In genomic region chr6:53995519-53995918, GRCm38 (mm10) we compare ENCODE assay signal across 15 mouse cellular contexts. TPM values are rescaled to one million over a fixed set of nuclear protein-coding genes. Genes with fewer than 3 reads are reported as not detected.
DNase-seq lines count a peak whose midpoint lies in the region; ATAC-seq and TF ChIP-seq lines count a peak whose summit lies in the region.
"Had no signal": no experiment of that assay in that cellular context is flagged by ENCODE, and none has a peak within 500 bp of the region (broad histone marks: within the 10 kb centered on the region; RNA-seq: fewer than 3 reads in every experiment).

No protein-coding gene starts in this region.

- 25% methylated on average over 4 of the region's 4 CpGs for WGBS in kidney, embryonic 15.5 days
- WGBS in intestine, postnatal 0 days: 35% methylated on average over 4 of the region's 4 CpGs
- WGBS in neural tube, embryonic 15.5 days: 35% methylated on average over 4 of the region's 4 CpGs

- no peak for ATAC-seq in kidney, embryonic 15.5 days (replicated peaks; ENCODE audit: low FRiP score)
- no peak for ATAC-seq in intestine, postnatal 0 days
- no peak for ATAC-seq in neural tube, embryonic 15.5 days (ENCODE audit: low FRiP score)
- ATAC-seq: hindbrain, postnatal 0 days had no signal

- 0 out of 2 replicates have a peak, but pooled peaks cover 5% of the 10 kb centered on the region for H3K27me3 ChIP-seq in kidney, embryonic 15.5 days
- no peaks in the 10 kb centered on the region for H3K27me3 ChIP-seq in intestine, postnatal 0 days (replicated peaks; ENCODE audit: control insufficient read depth, insufficient read depth, low read length)
- H3K27me3 ChIP-seq in neural tube, embryonic 15.5 days (replicated peaks): no peaks in the 10 kb centered on the region
- H3K27me3 ChIP-seq: heart, embryonic 15.5 days; liver, embryonic 13.5 days had no signal

- DNase-seq in kidney, adult 9 months: peak; percentile 26
- peak; percentile 84 for DNase-seq in adipocyte (ENCODE audit: low spot score)
- DNase-seq in gonadal fat pad, adult 2 months (ENCODE audit: low read depth): peak; percentile 38
- peak; percentile 64 for DNase-seq in lung, postnatal 36 days
- DNase-seq in layer of hippocampus, adult 9-11 months: no peak
- DNase-seq: gastrocnemius, postnatal 14 days; liver, embryonic 13.5 days; retina, postnatal 1 day; thymus, adult 2 months had no signal

- H3K36me3 ChIP-seq in kidney, embryonic 15.5 days: no peaks in the 10 kb centered on the region
- H3K36me3 ChIP-seq in intestine, postnatal 0 days (ENCODE audit: control insufficient read depth, insufficient read depth): no peaks in the 10 kb centered on the region
- no peaks in the 10 kb centered on the region for H3K36me3 ChIP-seq in neural tube, embryonic 15.5 days
- H3K36me3 ChIP-seq: heart, embryonic 15.5 days; liver, embryonic 13.5 days had no signal

- no peak overlapping the region for H3K27ac ChIP-seq in kidney, embryonic 15.5 days
- H3K27ac ChIP-seq in intestine, postnatal 0 days (ENCODE audit: low read depth, low read length): no peak overlapping the region
- H3K27ac ChIP-seq in neural tube, embryonic 15.5 days (replicated peaks): no peak overlapping the region
- H3K27ac ChIP-seq: heart, embryonic 15.5 days; hindbrain, postnatal 0 days; liver, embryonic 13.5 days had no signal

- no peak overlapping the region for H3K4me2 ChIP-seq in kidney, embryonic 15.5 days
- H3K4me2 ChIP-seq in intestine, postnatal 0 days (replicated peaks; ENCODE audit: low read depth): no peak overlapping the region
- no peak overlapping the region for H3K4me2 ChIP-seq in neural tube, embryonic 15.5 days
- H3K4me2 ChIP-seq: heart, embryonic 15.5 days; liver, embryonic 13.5 days had no signal

- TF ChIP-seq CTCF in intestine, postnatal 0 days (IDR thresholded peaks at IDR 0.05; ENCODE audit: low read depth): no peak

- 0 out of 2 replicates have a peak, but pooled peaks cover 5% of the 10 kb centered on the region for H3K9me3 ChIP-seq in kidney, embryonic 15.5 days (replicated peaks)
- H3K9me3 ChIP-seq in intestine, postnatal 0 days (ENCODE audit: control insufficient read depth): 0 out of 2 replicates have a peak, but pooled peaks cover 2% of the 10 kb centered on the region
- H3K9me3 ChIP-seq in neural tube, embryonic 15.5 days (replicated peaks): no peaks in the 10 kb centered on the region
- H3K9me3 ChIP-seq: heart, embryonic 15.5 days; liver, embryonic 13.5 days had no signal

- H3K4me1 ChIP-seq in kidney, embryonic 15.5 days: peaks cover 7% of the 10 kb centered on the region
- no peaks in the 10 kb centered on the region for H3K4me1 ChIP-seq in intestine, postnatal 0 days (replicated peaks; ENCODE audit: control insufficient read depth, insufficient read depth, low read length)
- no peaks in the 10 kb centered on the region; the same call in 1 of the 2 replicates for H3K4me1 ChIP-seq in neural tube, embryonic 15.5 days
- H3K4me1 ChIP-seq: heart, embryonic 15.5 days; liver, embryonic 13.5 days had no signal

- no peak overlapping the region for H3K9ac ChIP-seq in kidney, embryonic 15.5 days
- H3K9ac ChIP-seq in intestine, postnatal 0 days (ENCODE audit: low read depth, low read length): no peak overlapping the region
- no peak overlapping the region for H3K9ac ChIP-seq in neural tube, embryonic 15.5 days (replicated peaks)
- H3K9ac ChIP-seq: heart, embryonic 15.5 days; liver, embryonic 13.5 days had no signal

- no peak overlapping the region for H3K4me3 ChIP-seq in kidney, embryonic 15.5 days (replicated peaks)
- H3K4me3 ChIP-seq in intestine, postnatal 0 days (ENCODE audit: low read depth, low read length): no peak overlapping the region
- no peak overlapping the region for H3K4me3 ChIP-seq in neural tube, embryonic 15.5 days (replicated peaks)
- H3K4me3 ChIP-seq: erythroblast, embryonic 14.5 days; heart, embryonic 15.5 days; liver, embryonic 13.5 days had no signal

RNA-seq across cellular contexts. Expression of gene Cpvl, which starts 17.0 kb away (rescaled TPM):
- 0.18 and 0.34 TPM in 2 replicates for polyA plus RNA-seq in kidney, embryonic 15.5 days (2015; fragmentation: Nextera tagmentation; extraction: Ambion mirVana)
- polyA plus RNA-seq in gonadal fat pad, adult 2 months (2012; rRNA removed): 0.08 TPM in 1 of 2 replicates, not detected in the other
- polyA plus RNA-seq in intestine, postnatal 0 days (2015; fragmentation: Nextera tagmentation; extraction: Ambion mirVana): 0.77 and 0.82 TPM in 2 replicates
- 0.10 TPM in 1 of 2 replicates, not detected in the other for polyA plus RNA-seq in neural tube, embryonic 15.5 days (2015; fragmentation: Nextera tagmentation; extraction: Ambion mirVana)
- polyA plus RNA-seq: erythroblast, embryonic 14.5 days; heart, embryonic 15.5 days; liver, embryonic 13.5 days; thymus, adult 2 months had no signal

RNA-seq across cellular contexts. Expression of gene Chn2, which starts 43.8 kb away (rescaled TPM):
- polyA plus RNA-seq in kidney, embryonic 15.5 days (2015; fragmentation: Nextera tagmentation; extraction: Ambion mirVana): 15.5 and 16.8 TPM in 2 replicates
- 5.9 and 11.3 TPM in 2 replicates for polyA plus RNA-seq in gonadal fat pad, adult 2 months (2012; rRNA removed)
- polyA plus RNA-seq in intestine, postnatal 0 days (2015; fragmentation: Nextera tagmentation; extraction: Ambion mirVana): 19.6 and 24.3 TPM in 2 replicates
- 17.6 and 18.2 TPM in 2 replicates for polyA plus RNA-seq in neural tube, embryonic 15.5 days (2015; fragmentation: Nextera tagmentation; extraction: Ambion mirVana)
- polyA plus RNA-seq: erythroblast, embryonic 14.5 days had no signal
